Mouse (Mus musculus): Measurements from ENCODE around the gene Sla2.
A peak's percentile ranks its signal among the peaks of the same experiment; 100 is the strongest.
"Not testable (repeated sequence)": the region's sequence is repeated elsewhere in the genome, so short reads cannot be mapped to it uniquely, and the experiment has no call there.

Gene Sla2

DNA sequence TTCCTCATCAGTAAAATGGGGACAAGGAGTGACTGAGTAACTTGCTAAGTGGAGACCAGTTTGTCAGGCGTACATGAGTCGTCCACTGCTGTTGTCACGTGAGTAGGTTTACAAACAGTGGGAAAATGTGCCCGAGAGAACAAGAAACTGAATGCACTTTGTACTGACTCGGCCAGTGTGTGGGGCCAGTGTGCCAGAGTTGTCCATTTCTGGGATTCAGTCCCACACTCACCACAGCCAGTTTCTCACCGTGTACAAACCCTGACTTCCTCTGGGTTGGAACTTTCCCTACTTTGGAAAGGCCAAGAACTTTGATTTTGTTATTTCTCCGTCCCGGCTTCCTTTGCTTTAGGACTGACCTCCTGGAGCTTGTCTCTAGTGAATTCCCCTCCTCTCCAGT lies 18.0 kb downstream of the Sla2 start:
- no peak for DNase-seq (ENCODE audit: low read depth, low spot score)

- no peak for DNase-seq (ENCODE audit: low read depth, low spot score)
These were observed 22.5 kb downstream of the Sla2 start for GRCm38 (mm10) chr2:156864481-156864880.

GRCm38 (mm10) chr2:156863487-156864160 lies 23.4 kb downstream of the Sla2 start:
- DNase-seq (ENCODE audit: low read depth, low spot score), result no peak

DNA sequence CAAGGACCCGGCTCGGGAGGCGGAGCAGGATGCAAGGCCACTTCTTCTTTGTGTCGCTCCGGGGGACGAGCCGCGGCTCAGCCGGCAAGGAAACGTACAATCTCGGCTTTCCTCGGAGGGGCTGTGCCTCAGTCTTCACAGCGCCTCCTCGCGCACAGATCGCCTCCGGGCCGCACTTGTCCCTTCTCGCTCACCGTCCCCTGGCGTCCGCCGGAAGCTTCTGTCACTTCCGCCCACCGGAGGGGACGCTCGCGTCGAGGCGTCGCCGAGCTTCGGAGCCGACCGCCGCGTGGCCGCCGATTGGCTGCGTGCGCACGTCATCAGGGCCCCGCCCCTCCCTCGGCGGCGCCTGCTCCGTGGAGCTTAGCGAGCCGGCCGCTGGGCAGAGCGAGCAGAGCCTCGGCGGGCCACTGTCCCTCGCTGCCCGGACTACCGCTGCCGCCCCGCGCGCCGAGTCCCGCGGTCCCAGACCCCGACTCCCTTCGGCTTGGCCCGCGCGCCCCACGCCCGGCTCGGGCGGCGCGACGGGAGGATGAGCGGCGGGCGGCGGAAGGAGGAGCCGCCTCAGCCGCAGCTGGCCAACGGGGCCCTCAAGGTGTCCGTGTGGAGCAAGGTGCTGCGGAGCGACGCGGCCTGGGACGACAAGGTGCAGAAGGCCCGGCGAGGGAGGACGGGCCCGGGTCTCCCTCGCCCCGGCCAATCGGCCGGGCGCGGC lies 24.1 kb downstream of the Sla2 start, which contains the start of gene Rab5if:
Gene Rab5if, plus strand, starts transcription at position 357 of the 715 bp plus-strand sequence.
- peak; percentile 98 for DNase-seq (ENCODE audit: low read depth, low spot score)

DNA sequence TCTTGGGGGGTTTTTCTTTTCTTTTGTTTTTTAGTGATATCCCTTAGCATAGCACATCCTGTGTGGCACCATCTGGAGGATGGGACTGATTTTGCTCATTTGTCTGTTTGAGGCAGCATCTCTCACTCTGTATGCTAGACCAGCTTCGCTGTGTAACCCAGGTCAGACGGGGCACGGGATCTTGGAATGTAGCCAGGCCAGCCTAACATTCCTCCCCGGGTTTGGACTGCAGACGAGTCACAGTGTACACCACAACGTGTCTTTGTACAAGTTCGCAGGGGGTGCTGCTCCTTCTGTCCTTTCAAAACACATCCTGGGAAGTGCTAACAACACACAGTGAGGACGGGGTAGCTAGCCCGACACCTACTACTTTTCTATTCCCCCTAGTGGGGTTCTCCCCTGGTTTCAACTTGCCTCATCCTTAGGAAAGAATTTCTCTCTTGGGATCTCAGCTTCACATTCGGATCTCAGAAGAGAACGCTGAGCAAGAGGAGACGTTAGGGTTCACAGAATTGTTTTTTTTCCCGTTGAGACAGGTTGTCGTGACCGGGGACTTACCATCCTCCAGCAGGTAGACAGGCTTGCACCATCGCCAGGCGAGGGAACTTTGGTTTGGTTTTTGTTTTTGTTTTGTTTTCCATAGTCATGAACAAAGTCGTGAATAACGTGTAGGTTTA lies 24.8 kb downstream of the Sla2 start:
- peak; percentile 53 for DNase-seq (ENCODE audit: low read depth, low spot score)

DNA sequence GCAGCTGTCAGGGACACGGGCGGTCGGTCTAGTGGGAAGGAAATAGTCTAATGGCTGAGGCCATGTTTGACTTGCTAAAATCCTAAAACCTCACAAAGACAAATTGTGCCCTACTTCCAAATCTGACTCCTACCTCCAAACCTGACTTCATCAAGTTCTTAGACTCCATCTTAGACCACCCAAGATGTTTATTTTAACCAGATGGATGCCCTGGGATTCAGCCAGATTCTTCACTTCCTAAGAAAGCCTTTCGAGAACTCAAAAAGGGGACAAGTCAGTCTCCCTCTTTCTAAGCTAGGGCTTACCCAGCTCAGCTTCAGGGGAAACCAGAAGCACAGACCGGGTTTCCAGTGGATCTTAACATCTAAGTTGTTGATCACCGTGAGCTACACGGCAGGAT lies 28.3 kb downstream of the Sla2 start:
- DNase-seq (ENCODE audit: low read depth, low spot score), result no peak

GRCm38 (mm10) chr2:156857835-156858234 lies 29.2 kb downstream of the Sla2 start, which contains the start of gene 4930518I15Rik:
Gene 4930518I15Rik, minus strand, starts transcription at chr2:156857946.
- no peak for DNase-seq (ENCODE audit: low read depth, low spot score)

GRCm38 (mm10) chr2:156857385-156857791 lies 29.6 kb downstream of the Sla2 start:
- no peak for DNase-seq (ENCODE audit: low read depth, low spot score)

- no peak for DNase-seq (ENCODE audit: low read depth, low spot score)
These were observed 30.7 kb downstream of the Sla2 start for GRCm38 (mm10) chr2:156856311-156856710.

GRCm38 (mm10) chr2:156853999-156854771 lies 32.8 kb downstream of the Sla2 start:
- DNase-seq (ENCODE audit: low read depth, low spot score), result peak; percentile 43

DNA sequence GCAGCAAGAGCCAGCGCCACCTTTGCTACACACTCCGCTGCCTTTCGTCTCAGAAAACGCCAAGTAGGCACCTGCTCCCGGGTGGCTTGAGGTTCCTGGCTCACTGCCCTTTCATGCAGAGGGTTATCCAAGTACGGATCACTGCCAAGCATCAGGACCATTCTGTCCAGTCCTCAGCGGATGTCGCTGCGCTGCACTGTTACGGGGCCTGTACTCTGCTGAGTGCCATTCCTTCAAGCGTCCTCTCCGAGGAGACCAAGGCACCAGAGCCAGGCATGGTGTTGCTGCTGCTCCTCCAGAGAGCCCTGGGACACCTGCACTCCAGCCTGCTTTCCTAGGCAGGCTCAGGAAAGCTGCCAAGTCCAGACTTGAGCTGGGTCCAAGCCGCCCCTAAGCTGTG lies 33.4 kb downstream of the Sla2 start:
- not testable (repeated sequence) for DNase-seq (ENCODE audit: low read depth, low spot score)

DNA sequence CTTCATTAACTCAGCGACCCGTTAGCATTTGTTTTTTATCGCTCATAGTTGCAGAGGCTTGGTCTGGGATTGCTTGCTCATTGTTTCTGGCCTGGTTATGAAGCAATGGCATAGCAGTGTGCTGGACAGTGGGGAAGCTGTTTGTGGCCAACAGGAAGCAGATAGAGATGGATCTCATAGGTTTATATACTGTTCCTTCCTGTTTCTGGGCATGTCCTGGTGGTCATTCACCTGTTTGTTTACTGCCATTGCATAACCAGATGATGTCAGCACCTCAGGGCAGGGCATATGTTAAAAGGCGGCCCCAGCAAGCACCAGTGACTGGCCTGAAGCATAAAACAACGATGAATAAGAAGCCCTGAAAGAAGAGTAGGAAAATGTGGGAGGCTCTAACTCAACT lies 36.5 kb downstream of the Sla2 start:
- DNase-seq (ENCODE audit: low read depth, low spot score), result no peak

DNA sequence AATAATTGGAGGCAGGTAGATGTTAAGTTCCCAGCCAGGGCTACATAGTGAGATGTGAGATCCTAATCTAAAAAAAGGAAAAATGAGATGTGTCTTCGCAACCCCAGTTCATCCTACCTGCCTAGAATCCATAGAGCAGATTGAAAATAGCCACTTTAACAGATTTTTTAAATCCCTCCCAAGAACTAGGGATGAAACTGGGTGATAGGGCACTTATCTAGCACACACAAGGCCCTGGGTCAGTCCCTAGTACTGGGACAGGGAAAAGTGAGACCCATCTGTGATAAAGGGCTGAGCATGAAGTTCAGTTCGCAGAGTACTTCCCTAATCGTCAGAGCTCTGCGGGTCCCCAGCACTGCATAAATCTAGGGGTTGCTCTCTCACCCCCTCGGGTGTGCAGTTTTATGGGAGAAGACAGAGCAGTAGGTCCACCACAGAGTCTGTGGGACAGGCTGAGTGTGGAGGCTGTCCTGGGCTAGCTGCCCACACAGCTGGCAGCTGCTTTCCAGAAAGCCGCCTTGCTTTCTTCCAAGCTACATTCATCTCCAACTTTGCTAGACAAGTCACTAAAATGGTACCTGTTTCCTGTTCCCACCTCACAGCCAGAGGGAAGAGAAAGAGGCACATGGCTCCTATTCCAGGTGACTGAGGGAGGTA lies 38.3 kb downstream of the Sla2 start:
- DNase-seq (ENCODE audit: low read depth, low spot score), result no peak

DNA sequence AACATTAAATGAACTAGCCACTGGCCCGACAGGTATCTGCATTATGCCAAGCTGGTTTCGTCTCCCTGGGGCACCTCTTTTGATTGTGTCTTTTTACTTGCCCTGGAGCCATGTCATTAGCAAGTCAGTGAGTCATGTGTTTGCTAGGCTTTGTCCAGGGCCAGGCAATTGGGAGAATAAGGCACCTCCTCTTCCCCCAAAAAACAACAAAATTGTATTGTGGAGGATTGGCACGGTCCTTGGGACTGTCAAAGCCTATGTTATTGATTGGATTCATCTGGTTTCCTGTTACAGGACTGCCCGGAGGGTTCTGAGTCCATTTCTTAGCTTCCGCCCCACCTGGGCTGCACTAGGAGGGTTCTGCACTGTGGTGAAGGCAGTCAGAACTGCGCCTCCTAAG lies 39.3 kb downstream of the Sla2 start:
- no peak for DNase-seq (ENCODE audit: low read depth, low spot score)

- DNase-seq (ENCODE audit: low read depth, low spot score), result no peak
These were observed 42.3 kb downstream of the Sla2 start for GRCm38 (mm10) chr2:156844715-156845114.

DNA sequence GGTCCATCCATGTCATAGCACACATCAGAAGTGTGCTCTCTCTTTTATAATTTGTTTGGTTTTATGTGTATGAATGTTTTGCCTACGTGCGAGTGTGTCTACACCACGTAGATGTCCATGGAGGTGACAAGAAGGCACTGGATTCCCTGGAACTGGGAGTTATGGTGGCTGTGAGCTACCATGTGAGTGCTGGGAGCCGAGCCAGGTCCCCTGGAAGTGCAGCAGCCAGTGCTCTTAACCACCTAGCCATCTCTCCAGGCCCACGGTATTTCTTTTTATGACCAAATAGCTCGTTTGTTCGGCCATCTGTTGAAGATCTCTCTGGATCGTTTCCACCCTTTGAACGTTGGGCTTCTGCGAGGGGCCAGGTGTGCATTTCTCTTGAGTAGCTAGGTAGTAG lies 43.7 kb downstream of the Sla2 start:
- DNase-seq (ENCODE audit: low read depth, low spot score), result no peak

- DNase-seq (ENCODE audit: low read depth, low spot score), result no peak
These were observed 44.3 kb downstream of the Sla2 start for GRCm38 (mm10) chr2:156842711-156843110.

- no peak for DNase-seq (ENCODE audit: low read depth, low spot score)
These were observed 44.9 kb downstream of the Sla2 start for GRCm38 (mm10) chr2:156841841-156842706.

DNA sequence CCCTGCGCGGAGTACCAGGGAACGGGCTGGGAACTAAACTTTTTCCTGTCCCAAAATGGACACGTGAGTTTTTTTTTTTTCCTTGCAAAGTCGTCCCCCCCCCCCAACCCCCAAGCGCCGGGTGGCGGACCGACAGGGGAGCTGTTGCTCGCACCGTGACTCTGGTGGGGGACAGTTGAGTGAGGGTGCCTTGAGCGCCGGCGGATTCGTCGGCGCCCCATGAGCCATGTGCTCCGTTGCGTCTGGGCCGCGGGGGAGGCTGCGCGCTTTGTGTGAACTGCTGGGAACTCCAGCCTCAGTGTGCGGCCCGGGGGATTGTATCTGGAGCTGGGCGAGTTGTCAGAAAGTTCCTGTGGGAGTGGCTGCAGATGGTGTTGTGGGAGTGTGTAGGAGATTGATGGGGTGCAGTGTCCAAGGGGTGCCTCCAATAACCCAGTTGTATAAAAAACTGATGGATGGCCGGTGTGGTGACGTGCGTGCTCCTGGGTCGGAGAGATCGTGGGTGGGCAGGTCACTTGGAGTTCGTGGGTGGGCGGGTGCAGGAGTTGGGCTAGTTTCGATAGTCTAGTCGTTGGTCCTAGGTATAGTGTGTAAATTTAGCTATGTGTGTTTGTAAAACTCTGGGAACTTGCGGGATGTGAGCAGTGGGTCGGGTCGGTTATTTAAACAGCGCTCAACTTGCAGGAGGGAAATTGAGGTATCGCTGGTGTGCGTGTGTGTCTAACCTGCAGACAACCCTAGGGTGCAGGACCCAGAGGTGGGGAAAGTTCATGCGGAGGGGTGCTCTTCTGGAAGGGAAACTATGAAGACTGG lies 45.8 kb downstream of the Sla2 start:
- DNase-seq (ENCODE audit: low read depth, low spot score), result peak; percentile 63

Measured in forelimb bud, embryonic 11.5 days (tissue).